Mouse (Mus musculus): ENCODE results near the gene Traf7. TPM values are rescaled to one million over a fixed set of nuclear protein-coding genes. Genes with fewer than 3 reads are reported as not detected.

The Traf7 gene
- polyA plus RNA-seq, 1 experiment from 2014 or later = 154 TPM

DNA sequence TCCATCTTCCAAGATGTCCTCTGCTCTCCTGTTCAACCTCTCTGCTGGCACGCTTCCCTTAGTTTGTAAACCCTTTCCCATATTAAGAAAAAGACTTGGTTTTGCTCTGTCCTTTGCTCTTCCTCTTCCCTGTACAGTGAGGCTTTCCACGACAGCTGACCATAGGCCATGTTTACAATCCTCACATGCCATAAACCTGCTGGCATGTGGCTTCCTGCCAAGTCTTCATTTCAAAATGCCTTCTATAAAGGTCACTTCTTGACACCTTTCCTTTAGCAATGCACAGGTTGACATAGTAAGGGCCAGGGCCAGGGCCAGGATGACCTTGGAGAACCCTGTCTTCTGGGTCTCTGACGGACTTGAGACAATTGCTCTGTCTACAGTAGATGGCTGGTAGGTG, 18.5 kb upstream of the Traf7 start:
- no peak for ATAC-seq
- POLR2A ChIA-PET = no interaction called here

DNA sequence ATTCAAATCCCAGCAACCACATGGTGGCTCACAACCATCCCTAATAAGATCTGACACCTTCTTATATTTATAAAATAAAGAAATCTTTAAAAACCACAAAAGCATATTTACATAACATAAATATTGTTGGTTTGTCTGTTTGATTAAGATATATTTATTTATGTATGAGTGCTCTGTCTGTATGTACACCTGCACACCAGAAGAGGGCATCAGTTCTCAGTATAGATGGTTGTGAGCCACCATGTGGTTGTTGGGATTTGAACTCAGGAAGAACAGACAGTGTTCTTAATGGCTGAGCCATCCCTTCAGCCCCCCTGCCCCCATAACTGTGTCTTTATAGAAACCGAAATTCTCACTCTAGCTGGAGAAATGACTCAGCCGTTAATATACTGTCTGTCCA, 17.5 kb upstream of the Traf7 start:
- DNase-seq (ENCODE audit: low read depth, low spot score) (no peak), ATAC-seq (no peak)
- POLR2A ChIA-PET = no interaction called here
- H3K27me3 ChIP-seq = no peaks in the 10 kb centered on the region
- in situ Hi-C loops (cut with MboI; ENCODE audit: low pct_unique_long_range_greater_than_20kb) = no loop called here
- CTCF ChIA-PET = no interaction called here
- no peak for TF ChIP-seq CTCF (IDR thresholded peaks at IDR 0.05)

More for the DNA sequence above, 18.5 kb upstream of the Traf7 start:
- no peaks in the 10 kb centered on the region for H3K27me3 ChIP-seq
- DNase-seq (ENCODE audit: low read depth, low spot score) = no peak
- no peak for TF ChIP-seq CTCF (IDR thresholded peaks at IDR 0.05)
- in situ Hi-C loops (cut with MboI; ENCODE audit: low pct_unique_long_range_greater_than_20kb) = no loop called here
- CTCF ChIA-PET = no interaction called here

DNA sequence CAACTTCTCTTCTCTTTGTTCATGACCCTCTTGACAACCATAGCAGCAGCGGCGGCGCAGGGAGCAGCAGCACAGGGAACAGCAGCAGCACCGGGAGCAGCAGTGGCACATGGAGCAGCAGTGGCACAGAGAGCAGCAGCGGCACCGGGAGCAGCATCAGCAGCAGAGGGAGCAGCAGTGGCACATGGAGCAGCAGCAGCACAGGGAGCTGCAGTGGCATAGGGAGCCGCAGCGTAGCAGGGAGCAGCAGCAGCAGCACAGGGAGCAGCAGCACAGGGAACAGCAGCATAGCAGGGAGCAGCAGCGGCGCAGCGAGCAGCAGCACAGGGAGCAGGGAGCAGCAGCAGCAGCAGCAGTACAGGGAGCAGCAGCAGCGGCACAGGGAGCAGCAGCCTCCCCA, 16.9 kb upstream of the Traf7 start:
- TF ChIP-seq CTCF (IDR thresholded peaks at IDR 0.05) = no peak
- no peak for ATAC-seq
- DNase-seq (ENCODE audit: low read depth, low spot score) = no peak
- POLR2A ChIA-PET = no interaction called here
- in situ Hi-C loops (cut with MboI; ENCODE audit: low pct_unique_long_range_greater_than_20kb) = no loop called here
- no peaks in the 10 kb centered on the region for H3K27me3 ChIP-seq
- CTCF ChIA-PET = interaction anchor here (1.4 kb wide), 2 partner anchors 20 to 66 kb away, joined by 3 to 4 read pairs; partner anchors contain the start of gene Mlst8

DNA sequence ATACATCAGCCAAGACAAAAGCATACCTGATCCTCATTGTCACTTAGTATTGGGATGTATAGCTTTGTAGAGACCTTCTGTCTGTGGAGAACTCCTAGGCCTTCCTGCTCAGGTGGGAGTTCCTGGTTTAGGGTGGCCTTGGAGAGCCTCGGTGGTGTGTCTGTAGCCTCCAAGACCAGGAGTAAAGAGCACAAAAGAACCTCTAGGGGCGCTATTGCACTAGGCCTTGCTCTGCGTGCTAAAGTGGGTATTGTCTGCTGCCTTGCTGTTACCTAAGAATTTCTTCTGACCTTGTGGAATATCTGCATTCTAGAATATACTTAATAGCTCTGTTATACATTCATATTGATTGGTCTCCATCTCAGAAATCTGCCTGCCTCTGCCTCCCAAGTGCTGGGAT, 12.6 kb upstream of the Traf7 start:
- ChIA-PET POLR2A (no interaction called here), CTCF (interaction anchor here (0.9 to 3.0 kb wide), 3 partner anchors 45 to 81 kb away, joined by 3 to 13 read pairs (median 7); no protein-coding TSS in a partner anchor)
- in situ Hi-C loops (cut with MboI; ENCODE audit: low pct_unique_long_range_greater_than_20kb) = no loop called here
- ATAC-seq (no peak), DNase-seq (ENCODE audit: low read depth, low spot score) (no peak)
- no peaks in the 10 kb centered on the region for H3K27me3 ChIP-seq
- TF ChIP-seq CTCF (IDR thresholded peaks at IDR 0.05) = peak; percentile 61

DNA sequence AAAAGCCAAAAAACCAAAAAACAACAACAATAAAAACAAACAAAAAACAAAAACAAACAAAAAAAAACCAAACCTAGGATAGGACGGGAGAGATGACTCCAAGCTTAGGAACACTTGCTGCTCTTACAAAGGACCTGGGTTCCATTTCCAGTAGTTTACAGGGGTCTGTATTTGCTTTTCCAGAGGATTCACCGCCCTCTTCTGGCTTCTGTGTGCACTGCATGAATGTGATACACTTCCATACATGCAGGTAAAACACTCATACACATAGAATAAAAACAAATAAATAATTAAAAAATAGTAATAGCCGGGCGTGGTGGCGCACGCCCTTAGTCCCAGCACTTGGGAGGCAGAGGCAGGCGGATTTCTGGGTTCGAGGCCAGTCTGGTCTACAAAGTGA, 11.2 kb upstream of the Traf7 start:
- CTCF ChIA-PET = interaction anchor here (0.6 to 3.0 kb wide), 14 partner anchors 9 to 132 kb away, joined by 3 to 20 read pairs (median 5); partner anchors contain the start of genes Mlst8, Nthl1, Pkd1 and Traf7
- peak; percentile 83 for TF ChIP-seq CTCF (IDR thresholded peaks at IDR 0.05)
- POLR2A ChIA-PET = interaction anchor here (1.5 kb wide), 1 partner anchor 74 kb away, joined by 3 read pairs; no protein-coding TSS in a partner anchor
- no peak for ATAC-seq
- in situ Hi-C loops (cut with MboI; ENCODE audit: low pct_unique_long_range_greater_than_20kb) = loop anchor here (5.0 kb wide), 1 partner anchor 88 kb away; no protein-coding TSS in a partner anchor
- no peaks in the 10 kb centered on the region for H3K27me3 ChIP-seq
- no peak for DNase-seq (ENCODE audit: low read depth, low spot score)

DNA sequence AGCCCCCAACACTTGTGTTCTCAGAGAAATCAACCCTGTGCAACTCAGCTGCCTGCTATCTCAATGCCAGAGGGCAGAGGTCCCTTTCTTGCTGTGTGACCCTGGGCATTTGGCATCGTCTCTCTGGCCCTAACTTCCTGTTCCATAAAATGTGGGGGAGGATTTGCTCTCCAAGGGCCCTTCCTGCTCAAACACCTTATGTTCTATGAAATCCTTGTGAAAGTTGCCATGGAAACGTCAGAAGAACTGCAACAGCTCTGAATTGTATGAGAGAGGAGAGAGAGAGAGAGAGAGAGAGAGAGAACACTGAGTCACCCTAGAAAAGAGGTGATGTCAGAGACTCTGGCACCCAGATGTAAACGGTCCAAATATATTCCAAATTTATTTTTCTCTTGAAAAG, 9.8 kb upstream of the Traf7 start:
- in situ Hi-C loops (cut with MboI; ENCODE audit: low pct_unique_long_range_greater_than_20kb) = loop anchor here (5.0 kb wide), 1 partner anchor 90 kb away; no protein-coding TSS in a partner anchor
- ChIA-PET CTCF (interaction anchor here (2.3 kb wide), 1 partner anchor 78 kb away, joined by 8 read pairs; no protein-coding TSS in a partner anchor), POLR2A (no interaction called here)
- ATAC-seq (no peak), DNase-seq (ENCODE audit: low read depth, low spot score) (no peak)
- H3K27me3 ChIP-seq = no peaks in the 10 kb centered on the region
- peak; percentile 15 for TF ChIP-seq CTCF (IDR thresholded peaks at IDR 0.05)

DNA sequence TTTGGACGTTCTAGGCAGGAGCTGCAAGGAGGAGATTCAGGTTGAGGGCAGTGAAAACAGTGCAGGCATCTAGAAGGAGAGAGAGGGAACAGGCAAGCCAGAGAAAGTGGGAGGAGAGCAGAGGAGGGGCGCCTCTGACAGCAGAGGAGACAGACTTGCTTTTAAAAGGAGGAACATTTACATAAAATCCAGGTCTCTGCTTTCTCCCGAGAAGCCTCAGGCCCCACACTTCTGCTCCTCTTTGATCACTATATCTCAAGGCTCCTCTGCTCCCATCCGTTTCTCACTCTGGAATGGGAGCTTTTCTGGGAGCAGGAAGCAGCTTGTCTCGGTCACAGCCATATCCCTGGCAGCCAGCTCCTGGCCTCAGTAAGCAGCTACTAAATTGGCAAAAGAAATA, 7.6 kb upstream of the Traf7 start:
- in situ Hi-C loops (cut with MboI; ENCODE audit: low pct_unique_long_range_greater_than_20kb) = loop anchor here (5.0 kb wide), 1 partner anchor 92 kb away; no protein-coding TSS in a partner anchor
- POLR2A ChIA-PET = no interaction called here
- TF ChIP-seq CTCF (IDR thresholded peaks at IDR 0.05) = no peak
- no peaks in the 10 kb centered on the region for H3K27me3 ChIP-seq
- DNase-seq (ENCODE audit: low read depth, low spot score) (no peak), ATAC-seq (no peak)
- CTCF ChIA-PET = interaction anchor here (1.0 kb wide), 1 partner anchor 13 kb away, joined by 4 read pairs; no protein-coding TSS in a partner anchor

DNA sequence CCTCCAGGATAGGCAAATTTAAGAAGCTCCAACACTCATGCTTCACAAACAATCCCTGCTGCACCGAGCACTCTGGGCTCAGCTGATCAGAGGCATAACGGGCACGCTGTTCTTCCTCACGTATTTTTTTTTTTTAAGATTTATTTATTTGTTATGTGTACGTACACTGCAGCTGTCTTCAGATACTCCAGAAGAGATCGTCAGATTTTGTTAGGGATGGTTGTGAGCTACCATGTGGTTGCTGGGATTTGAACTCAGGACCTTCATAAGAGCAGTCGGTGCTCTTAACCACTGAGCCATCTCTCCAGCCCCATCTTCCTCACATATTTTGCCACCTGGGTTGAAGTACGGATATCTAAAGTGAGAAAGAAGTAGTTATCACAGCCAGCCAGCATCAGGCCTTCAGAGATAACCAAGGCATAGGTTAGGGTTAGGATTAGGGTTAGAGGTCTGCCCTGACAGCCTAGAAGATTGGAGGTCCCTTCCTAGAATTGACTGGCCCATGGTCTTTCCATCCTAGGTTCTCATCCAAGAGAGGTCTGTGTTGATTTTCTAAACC, 6.5 kb upstream of the Traf7 start, which contains the start of gene Rab26:
TSS of gene Rab26 (minus strand) at position 51 of the 559 bp plus-strand sequence.
- ChIA-PET CTCF (no interaction called here), POLR2A (interaction anchor here (0.6 kb wide), 1 partner anchor 1016 kb away, joined by 3 read pairs; no protein-coding TSS in a partner anchor)
- DNase-seq (ENCODE audit: low read depth, low spot score) (no peak), ATAC-seq (no peak)
- TF ChIP-seq CTCF (IDR thresholded peaks at IDR 0.05) = no peak
- no peaks in the 10 kb centered on the region for H3K27me3 ChIP-seq
- in situ Hi-C loops (cut with MboI; ENCODE audit: low pct_unique_long_range_greater_than_20kb) = loop anchor here (5.0 kb wide), 1 partner anchor 128 kb away; no protein-coding TSS in a partner anchor

DNA sequence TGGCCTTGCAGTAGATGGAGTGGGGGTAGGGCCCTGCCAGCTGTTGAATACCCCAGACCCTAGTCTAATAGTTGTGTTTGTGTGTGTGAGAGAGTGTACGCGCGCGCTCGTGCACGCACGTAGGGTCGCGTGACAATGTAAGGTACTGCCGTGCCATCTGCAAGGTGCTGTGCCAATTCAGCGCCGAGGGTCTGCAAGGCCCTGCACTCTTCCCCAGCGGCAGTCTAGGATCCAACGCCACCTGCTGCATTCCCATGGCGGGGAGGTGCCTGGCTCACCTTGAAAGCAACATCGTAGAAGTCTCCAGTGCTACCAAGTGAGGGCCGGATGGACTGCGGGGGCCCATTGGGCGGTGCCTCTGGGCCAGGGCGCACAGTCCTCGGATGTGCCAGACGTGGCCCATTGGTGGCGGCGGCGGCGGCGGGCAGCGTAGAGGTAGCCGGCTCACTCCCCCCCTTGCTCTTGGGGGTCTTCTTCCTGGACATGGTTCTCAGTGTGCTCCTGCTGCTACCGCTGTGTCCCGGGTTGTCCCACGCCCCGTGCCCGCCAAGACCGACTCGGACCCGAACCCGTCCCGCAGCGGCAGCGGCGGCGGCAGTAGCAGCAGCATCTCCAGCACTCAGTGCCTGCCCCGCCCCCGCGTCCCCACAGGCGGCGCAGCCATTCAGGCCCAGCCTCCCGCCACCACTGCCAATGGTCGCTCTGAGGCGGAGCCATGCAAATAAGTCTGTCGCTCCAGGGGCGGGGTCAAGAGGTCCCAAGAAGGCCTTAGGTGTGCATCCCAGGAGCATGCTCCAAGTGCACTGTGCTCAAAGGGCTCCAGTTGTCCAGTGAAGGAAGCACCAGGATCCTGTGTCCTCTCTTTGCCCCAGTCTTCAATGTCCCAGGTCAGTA, 5.6 kb upstream of the Traf7 start:
- DNase-seq (ENCODE audit: low read depth, low spot score) = no peak
- TF ChIP-seq CTCF (IDR thresholded peaks at IDR 0.05) = no peak
- in situ Hi-C loops (cut with MboI; ENCODE audit: low pct_unique_long_range_greater_than_20kb) = loop anchor here (5.0 kb wide), 1 partner anchor 129 kb away; no protein-coding TSS in a partner anchor
- CTCF ChIA-PET = no interaction called here
- no peak for ATAC-seq
- H3K27me3 ChIP-seq = no peaks in the 10 kb centered on the region
- POLR2A ChIA-PET = no interaction called here

DNA sequence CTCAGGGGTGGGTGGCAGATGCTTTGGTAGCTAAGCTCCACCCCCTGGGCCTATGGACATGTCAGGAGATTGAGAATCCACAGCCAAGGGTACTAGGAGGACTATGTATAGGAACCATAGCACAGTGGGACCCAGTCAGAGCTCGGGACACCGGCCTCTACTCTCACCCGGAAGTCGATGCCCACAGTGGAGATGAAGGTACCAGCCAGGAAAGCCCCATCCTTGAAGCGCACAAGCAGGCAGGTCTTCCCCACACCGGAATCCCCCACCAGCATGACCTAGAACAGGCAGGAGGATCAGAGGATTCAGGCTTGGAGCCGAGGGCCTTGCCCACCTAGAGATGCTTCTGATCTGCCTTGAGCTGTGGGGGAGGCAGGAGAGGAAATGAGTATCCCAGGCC, 4.3 kb upstream of the Traf7 start:
- ATAC-seq = no peak
- ChIA-PET POLR2A (interaction anchor here (0.5 kb wide), 1 partner anchor 69 kb away, joined by 3 read pairs; no protein-coding TSS in a partner anchor), CTCF (no interaction called here)
- no peak for DNase-seq (ENCODE audit: low read depth, low spot score)
- no peak for TF ChIP-seq CTCF (IDR thresholded peaks at IDR 0.05)
- no peaks in the 10 kb centered on the region for H3K27me3 ChIP-seq
- in situ Hi-C loops (cut with MboI; ENCODE audit: low pct_unique_long_range_greater_than_20kb) = loop anchor here (5.0 kb wide), 1 partner anchor 130 kb away; no protein-coding TSS in a partner anchor
